Mouse (Mus musculus) heart, postnatal 14 days (tissue): ENCODE measurements at regions not wholly inside any gene's neighbourhood (a gene's known extent, or its start where the extent isn't known, plus 50 kb on each side); places are given as distances from the start of the nearest gene placed in this dataset.

Experiments
- DNase-seq, 2 experiments: peaks; one replicate each; pipeline ENCODE4 v3.0.0; 2021 to 2022
- intact Hi-C: fragments of 180-260 bp; cut with DNase I; formaldehyde crosslinking; loops from one replicate; pipeline ENCODE4 v1.15.1; 2025

DNA sequence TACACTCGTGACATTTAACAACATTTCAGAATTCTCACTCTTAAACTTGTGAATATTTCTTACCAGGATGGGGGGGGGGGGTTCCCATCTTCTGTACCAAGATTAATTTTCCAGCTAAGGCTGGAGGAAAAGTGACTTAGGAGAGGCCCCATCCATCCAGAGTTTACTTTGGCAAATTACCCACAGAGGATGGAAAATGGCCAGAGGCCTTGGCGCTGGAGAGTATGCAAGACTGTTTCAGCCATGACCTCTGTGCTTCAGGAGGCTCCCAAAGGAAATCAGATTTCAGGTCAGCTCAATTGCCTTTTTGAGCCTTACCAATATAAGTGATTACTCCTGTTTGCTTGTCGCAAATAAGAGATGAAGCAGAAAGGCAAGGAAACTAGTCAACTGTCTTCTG lies 143.4 kb upstream of the F930015N05Rik start:
- peak; percentile 75 to 80 for DNase-seq
- intact Hi-C loops: no loop called here

DNA sequence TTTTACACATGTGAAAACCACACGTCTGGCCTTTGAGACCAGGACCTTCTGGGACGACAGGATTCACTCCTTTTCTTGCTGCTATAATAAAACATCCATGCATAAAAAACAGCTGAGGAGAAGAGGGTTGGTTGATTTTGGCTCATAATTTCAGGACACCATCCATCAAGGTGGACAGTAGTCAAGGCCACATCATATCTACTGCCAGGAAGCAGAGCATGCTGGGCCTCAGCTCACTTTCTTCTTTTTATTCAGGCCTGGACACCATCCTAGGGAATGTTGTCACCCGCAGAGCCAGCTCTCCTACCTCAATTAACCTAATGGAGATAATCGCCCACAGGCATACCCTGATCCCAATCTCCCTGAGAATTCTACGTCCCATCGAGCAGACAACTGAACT lies 149.6 kb upstream of the F930015N05Rik start:
- DNase-seq: no peak
- intact Hi-C loops: no loop called here

DNA sequence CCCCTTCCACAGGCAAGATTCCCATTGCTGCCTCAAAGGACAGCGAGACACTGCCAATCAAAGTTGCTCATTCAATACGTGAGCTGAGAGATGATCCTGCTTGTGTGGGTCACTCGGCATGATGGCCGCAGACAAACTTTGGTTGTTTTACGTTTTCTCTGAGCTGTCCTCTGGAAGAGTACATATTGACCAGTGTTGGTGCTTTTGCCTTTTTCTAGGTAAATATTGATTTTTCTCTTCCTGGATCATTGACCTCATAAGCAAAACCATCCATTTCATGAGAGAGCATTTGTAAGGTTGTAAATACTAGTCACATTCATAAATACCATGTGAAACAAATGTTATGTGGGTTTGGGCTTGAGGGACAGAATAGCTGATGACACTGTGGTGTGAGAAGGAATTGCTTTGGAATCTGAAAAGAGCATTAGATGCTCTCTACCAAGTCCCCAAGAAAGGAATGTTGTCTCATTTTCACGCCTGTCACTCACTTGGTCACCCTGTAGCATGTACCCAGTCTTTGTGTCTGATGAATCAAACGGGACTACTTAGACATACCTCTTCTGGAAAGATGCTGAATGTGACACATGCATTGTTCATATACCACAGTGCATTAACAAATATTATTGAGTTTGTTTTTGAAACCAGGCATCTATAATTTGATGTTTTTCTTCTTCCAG lies 150.7 kb upstream of the F930015N05Rik start:
- intact Hi-C loops: no loop called here

DNA sequence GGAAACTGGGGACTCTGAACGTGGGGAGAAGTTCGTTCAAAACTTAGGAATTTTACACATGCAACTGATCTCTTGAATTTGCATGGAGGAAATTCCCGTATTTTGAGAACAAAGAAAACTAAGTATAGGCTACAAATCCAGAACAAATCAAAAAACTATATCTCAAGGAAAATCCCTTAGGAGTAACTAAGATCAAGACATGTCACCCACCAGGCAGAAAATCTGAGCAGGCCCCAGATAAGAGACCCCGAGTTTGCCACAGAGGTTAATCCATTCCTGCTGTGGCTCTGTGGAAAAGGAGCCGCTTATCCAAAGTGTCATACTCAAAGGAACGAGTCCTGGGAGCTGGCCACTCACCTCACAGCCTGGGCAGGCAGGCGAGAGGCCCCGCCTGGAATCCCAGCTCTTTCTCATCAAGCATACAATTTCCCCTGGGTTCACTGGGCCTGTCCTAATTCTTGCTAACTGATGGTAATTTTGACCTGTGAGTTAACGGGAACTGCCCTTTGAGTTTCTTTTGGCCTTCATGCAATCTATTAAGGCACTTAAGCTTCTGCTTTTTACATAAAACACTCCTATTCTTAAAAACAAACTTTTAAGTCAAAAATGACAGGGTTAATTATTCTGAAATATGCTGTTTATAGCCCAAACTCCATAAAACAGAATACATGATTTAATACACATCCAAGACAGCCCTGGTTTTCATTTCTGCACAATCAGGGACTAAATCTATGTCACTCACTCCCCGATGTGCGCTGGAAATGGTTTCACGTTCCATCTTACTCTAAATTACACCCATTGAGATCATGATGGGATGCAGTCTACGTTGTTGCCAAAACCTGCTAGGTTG lies 151.5 kb upstream of the F930015N05Rik start:
- DNase-seq: no peak

More for the DNA sequence above, 150.7 kb upstream of the F930015N05Rik start:
- DNase-seq: no peak

GRCm38 (mm10) chr11:64588601-64588989 lies 152.1 kb upstream of the F930015N05Rik start:
- intact Hi-C loops: no loop called here
- no peak for DNase-seq

More for the DNA sequence above, 151.5 kb upstream of the F930015N05Rik start:
- intact Hi-C loops: no loop called here

- intact Hi-C loops: no loop called here
- no peak for DNase-seq
These were observed 152.6 kb upstream of the F930015N05Rik start for GRCm38 (mm10) chr11:64589026-64589425.

GRCm38 (mm10) chr11:64590091-64590490 lies 153.6 kb upstream of the F930015N05Rik start:
- no peak for DNase-seq
- intact Hi-C loops: no loop called here

DNA sequence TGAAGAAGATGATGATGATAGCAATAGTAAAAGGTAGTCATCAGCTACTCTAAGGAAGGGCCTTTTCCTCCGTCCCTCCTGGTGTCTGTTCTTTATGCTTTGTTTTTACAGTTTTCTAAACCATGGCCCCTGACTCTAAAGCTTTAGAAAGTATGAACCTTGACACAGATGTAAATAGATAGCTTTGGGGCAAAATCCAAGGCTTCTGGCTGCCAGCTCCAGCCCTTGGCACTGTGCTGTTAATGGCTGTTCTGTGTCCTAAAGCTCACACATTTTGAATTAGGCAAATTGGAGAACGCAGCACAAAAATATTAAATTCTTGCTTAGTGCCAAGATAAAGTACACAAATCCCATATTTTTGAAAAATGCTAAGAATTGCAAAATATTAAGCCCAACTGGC lies 155.8 kb upstream of the F930015N05Rik start:
- no peak for DNase-seq
- intact Hi-C loops: no loop called here

DNA sequence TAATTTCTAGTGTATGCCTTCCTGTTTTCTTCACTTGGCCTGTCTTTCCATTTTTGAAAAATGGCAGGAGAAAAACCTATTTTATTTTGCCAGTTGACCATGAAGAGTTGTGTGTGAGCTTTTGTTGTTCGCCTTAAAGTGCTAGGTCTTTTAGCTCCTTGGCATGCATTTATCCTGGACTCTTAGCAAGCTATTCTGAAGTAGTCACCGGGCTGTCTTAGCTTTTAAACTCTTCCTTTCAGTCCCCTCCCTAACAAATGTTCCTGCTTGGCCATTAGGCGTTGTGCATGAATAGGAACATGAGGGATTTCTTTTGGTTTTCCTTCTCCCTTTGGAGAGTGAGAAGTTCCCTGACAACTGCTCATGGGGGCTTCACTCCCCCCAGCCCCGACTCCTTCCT lies 160.9 kb upstream of the F930015N05Rik start:
- no peak for DNase-seq
- intact Hi-C loops: no loop called here

GRCm38 (mm10) chr11:64599178-64599577 lies 162.7 kb upstream of the F930015N05Rik start:
- intact Hi-C loops: no loop called here
- peak; percentile 32 to 58 for DNase-seq

- intact Hi-C loops: no loop called here
- peak; percentile 61 to 66 for DNase-seq
These were observed 164.0 kb upstream of the F930015N05Rik start for GRCm38 (mm10) chr11:64600201-64601102.

GRCm38 (mm10) chr11:64609043-64609442 lies 172.6 kb upstream of the F930015N05Rik start:
- intact Hi-C loops: no loop called here
- no peak for DNase-seq

DNA sequence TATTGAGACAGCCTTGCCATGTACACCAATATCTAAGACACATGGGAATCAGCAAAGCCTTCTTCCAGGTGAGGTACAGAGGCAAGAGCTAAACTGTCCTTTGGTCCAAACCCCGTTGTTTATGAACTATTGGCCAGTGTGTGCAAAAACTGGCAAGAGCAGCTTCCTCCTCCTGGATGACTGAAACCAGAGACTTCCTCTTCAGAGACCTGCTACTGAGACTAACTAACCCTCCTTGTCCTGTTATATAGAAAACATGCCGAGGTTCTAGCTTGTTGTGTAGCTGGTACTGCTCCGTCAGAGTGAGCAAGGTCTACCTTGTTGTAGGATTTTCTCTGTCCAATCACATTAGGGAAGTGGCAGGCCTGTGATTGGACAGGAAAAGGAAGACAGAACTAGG lies 174.3 kb upstream of the F930015N05Rik start:
- intact Hi-C loops: no loop called here
- no peak for DNase-seq

- DNase-seq: no peak
- intact Hi-C loops: no loop called here
These were observed 178.7 kb upstream of the F930015N05Rik start for GRCm38 (mm10) chr11:64615140-64615539.

DNA sequence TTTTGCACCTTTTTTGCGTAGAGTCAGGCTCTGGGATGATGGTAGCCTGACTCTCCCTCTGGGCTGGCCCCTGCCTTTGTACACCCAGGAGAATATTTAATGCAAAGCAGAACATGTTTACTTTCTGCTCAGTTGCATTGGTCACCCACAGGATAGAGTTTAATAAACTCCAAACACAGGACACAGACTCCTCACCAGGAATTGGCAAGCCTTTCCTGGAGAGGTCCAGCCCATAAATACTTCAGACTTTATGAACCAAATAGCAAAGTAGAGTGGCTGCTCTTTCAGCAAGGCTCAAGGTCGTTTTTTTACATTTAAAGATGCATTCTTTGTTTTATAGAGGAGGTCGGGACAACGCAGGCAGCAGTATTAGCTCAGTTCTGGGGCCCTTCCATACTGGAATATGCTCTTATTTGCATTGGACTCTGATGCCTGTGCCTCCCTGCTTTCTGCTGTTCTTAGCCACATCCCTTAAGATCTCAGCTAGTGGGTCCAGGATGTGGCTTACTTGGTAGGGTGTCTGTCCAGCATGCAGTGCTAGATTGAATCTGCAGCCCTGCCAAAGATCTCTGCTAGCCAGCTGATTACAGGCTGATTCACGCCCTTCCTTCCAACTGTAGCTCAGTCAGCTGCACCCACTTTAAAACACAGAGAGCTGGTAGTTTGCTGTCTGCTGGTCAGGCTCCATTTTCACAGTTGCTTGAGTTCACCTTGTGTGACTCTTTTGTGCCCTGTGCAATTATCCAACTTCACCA lies 182.4 kb upstream of the F930015N05Rik start:
- intact Hi-C loops: no loop called here
- DNase-seq: peak; percentile 6 to 38

DNA sequence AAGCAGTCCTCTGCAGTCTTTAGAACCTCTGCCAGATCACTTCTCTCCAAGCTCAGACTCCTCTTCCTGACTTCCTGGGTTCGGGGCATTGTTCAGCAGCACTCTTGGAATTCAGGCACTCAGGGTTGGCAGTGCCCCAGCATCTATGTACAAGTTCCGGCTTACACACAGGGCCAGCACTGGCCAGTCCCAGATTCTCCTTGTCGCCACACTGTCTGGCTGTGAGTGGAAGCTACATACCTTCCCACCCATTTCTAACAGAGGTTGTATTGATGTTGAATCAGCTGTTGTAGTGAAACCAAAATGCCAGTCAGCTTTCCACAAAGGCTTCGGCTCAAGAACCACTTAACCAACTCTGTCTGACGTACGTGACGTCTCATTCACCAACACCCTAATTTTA lies 190.7 kb upstream of the F930015N05Rik start:
- DNase-seq: peak; percentile 16 to 28
- intact Hi-C loops: no loop called here

GRCm38 (mm10) chr11:64640947-64641346 lies 204.5 kb upstream of the F930015N05Rik start:
- intact Hi-C loops: no loop called here
- DNase-seq: no peak

DNA sequence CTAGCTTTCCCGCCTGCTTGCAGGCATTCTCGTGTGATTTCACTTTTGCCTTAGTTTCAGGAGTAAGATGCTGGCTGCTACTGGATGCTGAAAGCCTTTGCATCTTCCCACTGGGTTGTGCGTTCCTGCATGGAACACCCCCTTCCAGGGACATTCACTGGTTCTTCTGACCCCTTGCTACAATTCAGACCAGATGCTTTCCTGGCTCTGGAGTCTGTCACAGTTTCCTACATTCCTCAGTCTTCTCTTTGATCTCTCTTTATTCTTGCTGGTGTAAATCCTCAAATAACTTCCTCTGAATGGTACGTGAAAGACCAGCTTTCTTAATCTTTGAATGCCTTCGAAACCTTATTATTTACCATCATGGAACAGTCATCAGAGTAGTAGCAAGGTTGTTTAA lies 206.7 kb upstream of the F930015N05Rik start:
- DNase-seq: no peak
- intact Hi-C loops: no loop called here

DNA sequence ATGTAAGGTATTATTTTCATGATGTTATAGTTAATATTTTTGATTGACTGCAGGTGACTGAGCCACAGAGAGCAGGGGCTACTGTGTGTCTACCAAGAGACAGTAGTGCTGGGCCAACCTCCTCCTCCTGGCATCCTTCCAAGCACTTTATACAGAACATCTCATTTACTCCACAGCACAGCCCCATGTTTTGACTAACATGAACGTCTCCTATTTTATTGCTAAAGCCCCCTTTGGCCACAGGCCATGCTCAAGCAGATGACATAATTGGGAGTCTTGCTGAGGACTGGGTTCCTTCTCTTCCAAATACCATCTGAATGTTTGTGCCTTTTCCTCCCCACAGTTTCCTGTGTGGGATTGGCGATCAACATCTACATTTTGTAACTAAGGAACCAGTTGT lies 211.5 kb upstream of the F930015N05Rik start:
- no peak for DNase-seq
- intact Hi-C loops: no loop called here
